In genomic region chr17:45582715-45583355, GRCm38 (mm10) we compare ENCODE assay signal across 13 mouse cellular contexts. TPM values are rescaled to one million over a fixed set of nuclear protein-coding genes. Genes with fewer than 3 reads are reported as not detected.
DNase-seq lines count a peak whose midpoint lies in the region; ATAC-seq and TF ChIP-seq lines count a peak whose summit lies in the region.
"Had no signal": no experiment of that assay in that cellular context is flagged by ENCODE, and none has a peak within 500 bp of the region (broad histone marks: within the 10 kb centered on the region; RNA-seq: fewer than 3 reads in every experiment).

No protein-coding gene starts in this region.

- H3K27me3 ChIP-seq in hindbrain, postnatal 0 days (ENCODE audit: insufficient read depth, low read length), result no peaks in the 10 kb centered on the region
- no peaks in the 10 kb centered on the region for H3K27me3 ChIP-seq in hindbrain, embryonic 12.5 days
- no peaks in the 10 kb centered on the region; the same call in 1 of the 2 replicates for H3K27me3 ChIP-seq in G1E (ENCODE audit: insufficient read depth, low read length)
- H3K27me3 ChIP-seq in liver, embryonic 13.5 days, result no peaks in the 10 kb centered on the region
- H3K27me3 ChIP-seq in neural tube, embryonic 15.5 days (replicated peaks), result no peaks in the 10 kb centered on the region

- no peaks in the 10 kb centered on the region for H3K36me3 ChIP-seq in hindbrain, postnatal 0 days (ENCODE audit: insufficient read depth, low read length)
- H3K36me3 ChIP-seq in hindbrain, embryonic 12.5 days, result 0 out of 2 replicates have a peak, but pooled peaks cover 11% of the 10 kb centered on the region
- peaks cover 46% of the 10 kb centered on the region for H3K36me3 ChIP-seq in G1E (replicated peaks)
- H3K36me3 ChIP-seq in liver, embryonic 13.5 days, result peaks cover 41% of the 10 kb centered on the region
- 0 out of 2 replicates have a peak, but pooled peaks cover 4% of the 10 kb centered on the region for H3K36me3 ChIP-seq in neural tube, embryonic 15.5 days

- H3K27ac ChIP-seq in hindbrain, postnatal 0 days, result no peak overlapping the region
- no peak overlapping the region for H3K27ac ChIP-seq in hindbrain, embryonic 12.5 days
- H3K27ac ChIP-seq in liver, embryonic 13.5 days, result peak overlapping the region; percentile 93
- no peak overlapping the region for H3K27ac ChIP-seq in neural tube, embryonic 15.5 days (replicated peaks)
- H3K27ac ChIP-seq: hindbrain, embryonic 10.5 days had no signal

- no peak overlapping the region for H3K4me3 ChIP-seq in hindbrain, postnatal 0 days (ENCODE audit: low read length)
- H3K4me3 ChIP-seq in hindbrain, embryonic 12.5 days, result no peak overlapping the region
- H3K4me3 ChIP-seq in G1E (ENCODE audit: low read depth, low read length), result no peak overlapping the region
- H3K4me3 ChIP-seq in liver, embryonic 13.5 days (replicated peaks), result no peak overlapping the region
- H3K4me3 ChIP-seq in neural tube, embryonic 15.5 days (replicated peaks), result no peak overlapping the region
- H3K4me3 ChIP-seq: hindbrain, embryonic 10.5 days had no signal

- intact Hi-C loops in heart, postnatal 36 days (cut with DNase I), result loop anchor here (2.0 to 10.0 kb wide), 2 partner anchors 60 to 452 kb away; partner anchors contain the start of gene Vegfa

- H3K9me3 ChIP-seq in hindbrain, postnatal 0 days (ENCODE audit: low read length), result no peaks in the 10 kb centered on the region
- no peaks in the 10 kb centered on the region for H3K9me3 ChIP-seq in hindbrain, embryonic 12.5 days (replicated peaks)
- peaks cover 7% of the 10 kb centered on the region for H3K9me3 ChIP-seq in G1E (replicated peaks)
- H3K9me3 ChIP-seq in liver, embryonic 13.5 days (replicated peaks), result no peaks in the 10 kb centered on the region
- H3K9me3 ChIP-seq in neural tube, embryonic 15.5 days (replicated peaks), result no peaks in the 10 kb centered on the region

- H3K4me2 ChIP-seq in hindbrain, postnatal 0 days (ENCODE audit: low read depth, low read length), result no peak overlapping the region
- H3K4me2 ChIP-seq in hindbrain, embryonic 12.5 days (replicated peaks), result no peak overlapping the region
- peak overlapping the region; percentile 52 for H3K4me2 ChIP-seq in liver, embryonic 13.5 days
- H3K4me2 ChIP-seq in neural tube, embryonic 15.5 days, result no peak overlapping the region

- peak; percentile 71 for TF ChIP-seq CTCF in hindbrain, postnatal 0 days (IDR thresholded peaks at IDR 0.05; ENCODE audit: low read depth)
- TF ChIP-seq CTCF in G1E (IDR thresholded peaks at IDR 0.05; ENCODE audit: low read depth, low read length), result peak; percentile 24; the same call in 1 of the 2 replicates

- H3K9ac ChIP-seq in hindbrain, postnatal 0 days (replicated peaks; ENCODE audit: low read length), result no peak overlapping the region
- no peak overlapping the region for H3K9ac ChIP-seq in hindbrain, embryonic 12.5 days
- H3K9ac ChIP-seq in liver, embryonic 13.5 days, result 0 out of 2 replicates have a peak overlapping the region, but pooled peaks have one; percentile 22
- H3K9ac ChIP-seq in neural tube, embryonic 15.5 days (replicated peaks), result no peak overlapping the region

- no peaks in the 10 kb centered on the region; the same call in 1 of the 2 replicates for H3K4me1 ChIP-seq in hindbrain, postnatal 0 days (ENCODE audit: insufficient read depth, low read length)
- peaks cover 26% of the 10 kb centered on the region for H3K4me1 ChIP-seq in hindbrain, embryonic 12.5 days
- H3K4me1 ChIP-seq in G1E (ENCODE audit: insufficient read depth, low read depth, low read length), result peaks cover 77% of the 10 kb centered on the region
- peaks cover 84% of the 10 kb centered on the region for H3K4me1 ChIP-seq in liver, embryonic 13.5 days (replicated peaks)
- peaks cover 24% of the 10 kb centered on the region for H3K4me1 ChIP-seq in neural tube, embryonic 15.5 days

- WGBS in hindbrain, postnatal 0 days, result 74% methylated on average over 6 of the region's 6 CpGs
- WGBS in hindbrain, embryonic 12.5 days, result 72% methylated on average over 6 of the region's 6 CpGs
- WGBS in liver, embryonic 13.5 days (ENCODE audit: insufficient replicate concordance), result 41% methylated on average over 6 of the region's 6 CpGs
- WGBS in neural tube, embryonic 15.5 days, result 77% methylated on average over 6 of the region's 6 CpGs

- no peak for ATAC-seq in hindbrain, postnatal 0 days
- no peak for ATAC-seq in hindbrain, embryonic 12.5 days (ENCODE audit: low FRiP score)
- no peak for ATAC-seq in G1E (ENCODE audit: extremely low read depth, insufficient number of reproducible peaks, low FRiP score, poor library complexity, severe bottlenecking)
- peak; percentile 6; the same call in 1 of the 2 replicates for ATAC-seq in liver, embryonic 13.5 days (ENCODE audit: low read depth)
- no peak for ATAC-seq in neural tube, embryonic 15.5 days (ENCODE audit: low FRiP score)

- peak; percentile 18 for DNase-seq in hindbrain, postnatal 0 days (ENCODE audit: low spot score)
- peak; percentile 52 to 59 for DNase-seq in B cell, adult 2 months
- no peak for DNase-seq in G1E (ENCODE audit: low spot score)
- peak; percentile 45 for DNase-seq in liver, embryonic 13.5 days
- no peak for DNase-seq in adrenal gland, postnatal 4 days (ENCODE audit: low spot score in 2 of 2)
- no peak for DNase-seq in heart, postnatal 36 days
- DNase-seq: adrenal gland, adult 2 months; layer of hippocampus, postnatal 36 days; right cerebral cortex, postnatal 4 days had no signal

RNA-seq across cellular contexts. Expression of gene Hsp90ab1, which starts 9.8 kb away (rescaled TPM):
- total RNA-seq in hindbrain, postnatal 0 days (2014; rRNA removed), result 982 and 1,365 TPM in 2 replicates
- 1,472 and 1,504 TPM in 2 replicates for polyA plus RNA-seq in hindbrain, postnatal 0 days (2015; fragmentation: Nextera tagmentation; extraction: Ambion mirVana)
- polyA plus RNA-seq in hindbrain, embryonic 12.5 days (2016; fragmentation: Nextera tagmentation; extraction: Ambion mirVana), result 1,350 and 1,487 TPM in 2 replicates
- total RNA-seq in G1E (2014; fragmentation: Nextera tagmentation) (1,427 and 1,464 TPM in 2 replicates), G1E (2017) (1,152 and 1,547 TPM in 2 replicates)
- polyA plus RNA-seq in G1E (2012), result 681 and 1,104 TPM in 2 replicates
- 1,012 and 1,064 TPM in 2 replicates for polyA plus RNA-seq in liver, embryonic 13.5 days (2015; fragmentation: Nextera tagmentation; extraction: Ambion mirVana)
- total RNA-seq in adrenal gland, postnatal 4 days (2021), result 1,000 to 10,000 TPM; 1,575 to 1,663 TPM
- 1,466 and 1,575 TPM in 2 replicates for polyA plus RNA-seq in neural tube, embryonic 15.5 days (2015; fragmentation: Nextera tagmentation; extraction: Ambion mirVana)
- 1,000 to 10,000 TPM; 1,126 to 1,337 TPM for total RNA-seq in heart, postnatal 36 days (2021)

RNA-seq across cellular contexts. Expression of gene Slc29a1, which starts 16.6 kb away (rescaled TPM):
- total RNA-seq in hindbrain, postnatal 0 days (2014; rRNA removed), result 170 and 354 TPM in 2 replicates
- polyA plus RNA-seq in hindbrain, postnatal 0 days (2015; fragmentation: Nextera tagmentation; extraction: Ambion mirVana), result 60.6 and 77.6 TPM in 2 replicates
- polyA plus RNA-seq in hindbrain, embryonic 12.5 days (2016; fragmentation: Nextera tagmentation; extraction: Ambion mirVana), result 44.4 and 47.2 TPM in 2 replicates
- total RNA-seq in G1E (2014; fragmentation: Nextera tagmentation), result 107 and 116 TPM in 2 replicates
- total RNA-seq in G1E (2017), result 93.5 and 118 TPM in 2 replicates
- polyA plus RNA-seq in G1E (2012), result 143 and 207 TPM in 2 replicates
- 215 and 233 TPM in 2 replicates for polyA plus RNA-seq in liver, embryonic 13.5 days (2015; fragmentation: Nextera tagmentation; extraction: Ambion mirVana)
- 100 to 1,000 TPM; 138 to 145 TPM for total RNA-seq in adrenal gland, postnatal 4 days (2021)
- 42.8 and 77.5 TPM in 2 replicates for polyA plus RNA-seq in neural tube, embryonic 15.5 days (2015; fragmentation: Nextera tagmentation; extraction: Ambion mirVana)
- 10 to 100 TPM; 66.7 to 73.5 TPM for total RNA-seq in heart, postnatal 36 days (2021)

RNA-seq across cellular contexts. Expression of gene Mymx, which starts 19.1 kb away (rescaled TPM):
- not detected in 2 replicates for total RNA-seq in hindbrain, postnatal 0 days (2014; rRNA removed)
- not detected in 2 replicates for polyA plus RNA-seq in hindbrain, postnatal 0 days (2015; fragmentation: Nextera tagmentation; extraction: Ambion mirVana)
- polyA plus RNA-seq in hindbrain, embryonic 12.5 days (2016; fragmentation: Nextera tagmentation; extraction: Ambion mirVana), result 1.6 and 5.0 TPM in 2 replicates
- total RNA-seq in G1E (2014; fragmentation: Nextera tagmentation) (not detected in 2 replicates), G1E (2017) (not detected in 2 replicates)
- polyA plus RNA-seq in G1E (2012), result not detected in 2 replicates
- 0.42 and 0.59 TPM in 2 replicates for polyA plus RNA-seq in liver, embryonic 13.5 days (2015; fragmentation: Nextera tagmentation; extraction: Ambion mirVana)
- total RNA-seq in adrenal gland, postnatal 4 days (2021), result 1 to 10 TPM; 1.6 to 4.0 TPM
- polyA plus RNA-seq in neural tube, embryonic 15.5 days (2015; fragmentation: Nextera tagmentation; extraction: Ambion mirVana), result 1.5 and 1.6 TPM in 2 replicates
- not detected for total RNA-seq in heart, postnatal 36 days (2021)
- total RNA-seq: adrenal gland, adult 2 months; layer of hippocampus, postnatal 36 days; monocyte, adult 5-6 weeks had no signal
- polyA plus RNA-seq: hindbrain, embryonic 10.5 days had no signal

RNA-seq across cellular contexts. Expression of gene Slc35b2, which starts 19.2 kb away (rescaled TPM):
- total RNA-seq in hindbrain, postnatal 0 days (2014; rRNA removed), result 105 and 139 TPM in 2 replicates
- polyA plus RNA-seq in hindbrain, postnatal 0 days (2015; fragmentation: Nextera tagmentation; extraction: Ambion mirVana), result 90.3 and 94.0 TPM in 2 replicates
- 90.6 and 92.4 TPM in 2 replicates for polyA plus RNA-seq in hindbrain, embryonic 12.5 days (2016; fragmentation: Nextera tagmentation; extraction: Ambion mirVana)
- total RNA-seq in G1E (2014; fragmentation: Nextera tagmentation) (46.5 and 60.9 TPM in 2 replicates), G1E (2017) (65.9 and 77.1 TPM in 2 replicates)
- polyA plus RNA-seq in G1E (2012), result 24.6 and 24.9 TPM in 2 replicates
- polyA plus RNA-seq in liver, embryonic 13.5 days (2015; fragmentation: Nextera tagmentation; extraction: Ambion mirVana), result 58.0 and 58.6 TPM in 2 replicates
- 10 to 100 TPM; 69.2 to 71.8 TPM for total RNA-seq in adrenal gland, postnatal 4 days (2021)
- 86.3 and 99.5 TPM in 2 replicates for polyA plus RNA-seq in neural tube, embryonic 15.5 days (2015; fragmentation: Nextera tagmentation; extraction: Ambion mirVana)
- total RNA-seq in heart, postnatal 36 days (2021), result 10 to 100 TPM; 27.6 to 32.7 TPM

RNA-seq across cellular contexts. Expression of gene Nfkbie, which starts 27.3 kb away (rescaled TPM):
- 7.7 and 9.2 TPM in 2 replicates for total RNA-seq in hindbrain, postnatal 0 days (2014; rRNA removed)
- 5.2 and 6.0 TPM in 2 replicates for polyA plus RNA-seq in hindbrain, postnatal 0 days (2015; fragmentation: Nextera tagmentation; extraction: Ambion mirVana)
- 7.0 and 7.7 TPM in 2 replicates for polyA plus RNA-seq in hindbrain, embryonic 12.5 days (2016; fragmentation: Nextera tagmentation; extraction: Ambion mirVana)
- total RNA-seq in G1E (2014; fragmentation: Nextera tagmentation) (5.1 and 5.9 TPM in 2 replicates), G1E (2017) (11.0 and 11.1 TPM in 2 replicates)
- polyA plus RNA-seq in G1E (2012), result 8.6 and 9.2 TPM in 2 replicates
- 1.4 and 1.6 TPM in 2 replicates for polyA plus RNA-seq in liver, embryonic 13.5 days (2015; fragmentation: Nextera tagmentation; extraction: Ambion mirVana)
- total RNA-seq in adrenal gland, postnatal 4 days (2021), result 1 to 10 TPM; 3.0 to 4.5 TPM
- polyA plus RNA-seq in neural tube, embryonic 15.5 days (2015; fragmentation: Nextera tagmentation; extraction: Ambion mirVana), result 4.8 and 10.1 TPM in 2 replicates
- total RNA-seq in heart, postnatal 36 days (2021), result 1 to 10 TPM; 1.4 to 1.5 TPM

Comparison
In these comparisons a context has a peak if more than half of its experiments do, and no peak if none do; other contexts are left out.
1. DNase-seq: peak in hindbrain, postnatal 0 days (single experiment), B cell, adult 2 months (2 of 2) and liver, embryonic 13.5 days (single experiment); none in G1E (single experiment), adrenal gland, postnatal 4 days (0 of 2) and heart, postnatal 36 days (0 of 2).